Mouse (Mus musculus) liver, adult 2 months (tissue): ENCODE measurements around the gene Trpt1.

Source experiments
- CTCF ChIP-seq: fragments of 200-500 bp; IDR thresholded peaks from 2 replicates; pipeline ENCODE4 v1.5.1; 2011; ENCODE audit warnings: low read depth, low read length, control low read depth
- POLR2A ChIP-seq: fragments of 200-500 bp; IDR thresholded peaks from 2 replicates; pipeline ENCODE4 v1.6.1; 2011; ENCODE audit warnings: low read length, control low read depth; ENCODE audit not compliant: insufficient read depth; ENCODE audit errors: extremely low read depth

GRCm38 (mm10) chr19:6978639-6978974, 17.3 kb upstream of the Trpt1 start:
- TF ChIP-seq CTCF (no peak), POLR2A (no peak)
